Mouse (Mus musculus) G1E (cell line): Measurements from ENCODE around the gene Adpgk. TPM values are rescaled to one million over a fixed set of nuclear protein-coding genes. Genes with fewer than 3 reads are reported as not detected.

Experiments
- ATAC-seq: 2 replicates; pipeline ENCODE4 v1.8.0; 2016; ENCODE audit warnings: mild to moderate bottlenecking; ENCODE audit not compliant: insufficient number of reproducible peaks, poor library complexity, low FRiP score, severe bottlenecking; ENCODE audit errors: extremely low read depth
- DNase-seq: peaks from one replicate; pipeline ENCODE4 v3.0.0; 2012; ENCODE audit warnings: low spot score
- H3K27me3 ChIP-seq: 2 replicates; pipeline ENCODE4 v1.6.1; 2012; ENCODE audit warnings: mild to moderate bottlenecking, low read length, inconsistent platforms; ENCODE audit not compliant: insufficient read depth
- H3K36me3 ChIP-seq: replicated peaks from 2 replicates; pipeline ENCODE3; 2012; ENCODE audit warnings: mild to moderate bottlenecking, inconsistent platforms
- H3K4me1 ChIP-seq: 2 replicates; pipeline ENCODE4 v1.6.1; 2012; ENCODE audit warnings: low read depth, low read length, inconsistent platforms, mixed read lengths; ENCODE audit not compliant: insufficient read depth
- H3K4me3 ChIP-seq: 2 replicates; pipeline ENCODE4 v1.5.1; 2012; ENCODE audit warnings: low read depth, mild to moderate bottlenecking, inconsistent platforms, low read length, moderate library complexity, mixed read lengths
- H3K9me3 ChIP-seq: replicated peaks from 2 replicates; pipeline ENCODE4 v1.6.1; 2012; ENCODE audit warnings: inconsistent platforms
- CTCF ChIP-seq: IDR thresholded peaks from 2 replicates; pipeline ENCODE4 v1.5.1; 2012; ENCODE audit warnings: low read depth, low read length, inconsistent platforms, mixed read lengths
- GATA1 ChIP-seq: IDR thresholded peaks from 2 replicates; pipeline ENCODE4 v1.6.1; 2012; ENCODE audit warnings: borderline replicate concordance, low read length, inconsistent platforms, mixed read lengths
- GATA2 ChIP-seq: IDR thresholded peaks from 2 replicates; pipeline ENCODE4 v1.6.1; 2012; ENCODE audit warnings: low read depth, low read length, inconsistent platforms, borderline replicate concordance
- POLR2AphosphoS5 ChIP-seq: IDR thresholded peaks from 2 replicates; pipeline ENCODE4 v1.6.1; 2012; ENCODE audit warnings: low read depth, low read length, inconsistent platforms; ENCODE audit not compliant: insufficient replicate concordance
- TAL1 ChIP-seq: conservative IDR thresholded peaks from 2 replicates; pipeline ENCODE4 v1.6.1; 2012; ENCODE audit warnings: low read depth, low read length, inconsistent platforms, mixed read lengths
- polyA plus RNA-seq: library from polyadenylated mRNA; stranded (reverse); fragments of >175 nt; gene quantifications from 2 replicates; pipeline ENCODE4 v1.2.3, GENCODE M21; 2012
- total RNA-seq, 2 experiments: library from RNA; stranded (forward) in 1 of 2; stranded (reverse) in 1 of 2; fragments of 200-1000 nt in 1 of 2; fragments of >200 nt in 1 of 2; fragmentation: Nextera tagmentation in 1 of 2; gene quantifications; 2 replicates each; pipeline ENCODE4 v1.2.3; 2014 to 2017

The Adpgk gene
- total and polyA plus RNA-seq, 3 experiments = 4.8 to 60.2 (median 25.1) TPM

DNA sequence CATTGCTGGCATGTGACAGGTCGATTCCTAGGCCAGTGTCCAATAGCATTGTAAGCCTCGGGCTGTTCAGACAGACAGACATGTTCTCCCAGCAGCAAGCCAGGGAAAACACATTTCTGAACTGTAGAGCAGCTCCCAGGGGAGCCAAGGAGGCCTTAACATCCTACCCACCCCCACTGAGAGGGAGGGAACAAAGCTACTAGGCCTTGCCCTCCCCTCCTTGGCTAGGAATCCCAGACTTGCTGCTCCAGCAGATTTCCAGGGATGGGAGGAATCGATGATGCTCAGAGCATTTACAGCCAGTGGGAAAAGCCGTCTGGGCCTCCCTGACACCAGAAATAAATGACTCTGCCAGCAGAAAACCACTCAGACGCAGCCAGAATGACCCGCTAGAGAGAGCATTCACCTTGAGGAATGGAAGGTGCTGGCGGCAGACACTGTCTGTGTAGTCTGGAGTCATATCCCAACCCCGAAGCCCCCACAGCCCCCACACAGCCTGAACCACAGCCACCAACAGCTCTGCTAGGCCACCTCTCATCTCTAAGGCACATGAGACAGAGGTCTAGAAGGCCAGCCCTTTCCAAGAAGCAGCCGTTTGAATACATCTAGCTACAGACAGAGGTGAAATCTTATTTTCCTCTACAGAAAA is 31.4 kb upstream of the Adpgk start:
- Histone ChIP-seq H3K9me3 (no peaks in the 10 kb centered on the region), H3K27me3 (peaks cover 32% of the 10 kb centered on the region), H3K36me3 (no peaks in the 10 kb centered on the region), H3K4me1 (no peaks in the 10 kb centered on the region), H3K4me3 (no peak overlapping the region)
- ATAC-seq (no peak), DNase-seq (no peak)
- no peak for TF ChIP-seq CTCF

DNA sequence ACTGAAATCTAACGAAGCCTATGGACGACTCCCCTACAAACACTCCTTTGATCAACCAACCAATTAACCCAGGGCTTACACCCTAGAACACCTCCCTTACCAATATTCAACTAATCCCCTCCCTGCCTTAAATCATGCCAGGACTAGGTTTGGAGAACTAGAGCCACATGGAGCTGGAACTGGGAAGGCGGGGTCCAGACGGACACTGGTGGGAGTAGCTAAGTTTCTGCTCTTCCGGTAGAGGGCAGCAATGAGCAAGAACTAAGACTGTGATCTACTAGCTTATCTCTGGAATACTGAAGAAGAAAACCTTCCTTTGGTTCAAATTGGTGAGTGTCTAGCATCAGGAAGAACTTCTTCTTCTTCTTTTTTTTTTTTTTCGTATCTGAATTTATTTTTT is 25.0 kb upstream of the Adpgk start:
- Histone ChIP-seq H3K4me1 (peaks cover 3% of the 10 kb centered on the region; the same call in 1 of the 2 replicates), H3K36me3 (no peaks in the 10 kb centered on the region), H3K27me3 (peaks cover 24% of the 10 kb centered on the region), H3K9me3 (no peaks in the 10 kb centered on the region), H3K4me3 (no peak overlapping the region)
- no peak for ATAC-seq
- TF ChIP-seq POLR2AphosphoS5 (no peak), CTCF (peak; percentile 27; the same call in 1 of the 2 replicates)
- DNase-seq = no peak

DNA sequence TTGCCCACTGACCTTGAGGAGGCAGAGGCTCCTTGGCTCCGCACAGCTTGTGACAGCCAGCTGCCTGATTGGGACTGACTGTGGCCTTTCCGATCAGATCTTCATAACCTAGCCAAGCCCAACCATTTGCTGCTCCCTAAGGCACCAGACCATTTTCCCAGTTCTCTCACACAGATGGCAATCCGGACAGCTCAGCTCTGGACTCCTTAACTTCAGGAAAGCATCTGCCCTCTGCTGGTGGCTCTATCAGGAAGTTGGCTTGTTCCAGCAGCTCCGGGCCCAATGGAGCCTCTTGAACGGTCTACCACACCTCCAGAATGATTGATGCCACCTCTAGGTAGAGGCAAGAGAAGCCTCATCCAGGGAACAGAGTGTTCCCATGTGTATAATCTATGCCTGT is 21.6 kb upstream of the Adpgk start:
- TF ChIP-seq CTCF = no peak
- no peak for TF ChIP-seq POLR2AphosphoS5
- no peak for TF ChIP-seq TAL1
- TF ChIP-seq GATA1 = no peak
- TF ChIP-seq GATA2 = no peak
- ATAC-seq (no peak), DNase-seq (no peak)

DNA sequence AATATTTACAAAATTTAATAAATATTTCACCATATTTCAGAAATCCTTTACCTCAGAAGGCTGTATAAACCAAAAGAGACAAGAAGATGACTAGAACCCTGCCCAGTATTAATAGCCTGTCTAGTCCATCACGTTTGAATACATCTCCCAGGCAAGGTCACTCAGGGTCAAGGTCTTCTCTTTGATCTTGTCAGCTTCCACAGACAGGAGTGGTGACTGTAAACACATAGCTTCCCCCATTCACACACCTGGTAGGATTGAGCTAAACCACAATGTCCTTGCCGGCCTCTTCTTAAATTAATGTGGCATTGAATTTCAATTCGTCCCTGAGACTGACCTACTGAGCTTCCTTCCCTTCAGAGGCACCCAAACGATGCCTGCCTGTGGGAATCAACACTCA is 20.3 kb upstream of the Adpgk start:
- H3K4me1 ChIP-seq = peaks cover 8% of the 10 kb centered on the region
- peaks cover 24% of the 10 kb centered on the region for H3K27me3 ChIP-seq
- no peaks in the 10 kb centered on the region for H3K9me3 ChIP-seq
- DNase-seq (no peak), ATAC-seq (no peak)
- H3K36me3 ChIP-seq = no peaks in the 10 kb centered on the region
- H3K4me3 ChIP-seq = no peak overlapping the region
- TF ChIP-seq TAL1 (no peak), GATA1 (no peak), CTCF (no peak), GATA2 (no peak), POLR2AphosphoS5 (no peak)

More for the DNA sequence above, 21.6 kb upstream of the Adpgk start:
- Histone ChIP-seq H3K9me3 (no peaks in the 10 kb centered on the region), H3K36me3 (no peaks in the 10 kb centered on the region), H3K4me3 (no peak overlapping the region), H3K27me3 (peaks cover 24% of the 10 kb centered on the region), H3K4me1 (peaks cover 8% of the 10 kb centered on the region)

DNA sequence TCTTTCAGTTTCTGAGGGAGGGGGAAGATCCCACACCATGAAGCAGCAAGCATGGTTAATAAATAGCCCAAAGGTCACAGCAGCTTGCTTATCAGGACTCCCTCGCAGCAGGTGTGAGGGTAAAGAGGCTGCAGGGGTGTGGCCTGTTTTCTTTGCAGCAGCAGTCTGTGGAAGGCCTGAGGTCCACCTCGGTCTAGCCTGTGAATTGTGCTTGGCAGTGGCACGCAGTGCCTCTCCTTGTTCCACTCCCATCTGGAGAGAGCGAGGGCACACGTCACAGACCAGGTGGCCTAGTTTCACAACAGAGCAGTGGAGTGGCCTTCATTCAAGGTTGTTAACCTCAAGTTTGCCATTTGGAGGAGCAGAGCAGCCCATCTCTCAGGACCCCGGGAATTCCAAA is 19.6 kb upstream of the Adpgk start:
- no peak for DNase-seq
- no peaks in the 10 kb centered on the region for H3K36me3 ChIP-seq
- peak overlapping the region; percentile 36; the same call in 1 of the 2 replicates for H3K4me3 ChIP-seq
- H3K27me3 ChIP-seq = peaks cover 27% of the 10 kb centered on the region
- no peaks in the 10 kb centered on the region for H3K9me3 ChIP-seq
- ATAC-seq = no peak; the same call in 1 of the 2 replicates
- peaks cover 8% of the 10 kb centered on the region for H3K4me1 ChIP-seq
- TF ChIP-seq GATA2 (no peak), POLR2AphosphoS5 (no peak), GATA1 (no peak), CTCF (no peak), TAL1 (no peak)

DNA sequence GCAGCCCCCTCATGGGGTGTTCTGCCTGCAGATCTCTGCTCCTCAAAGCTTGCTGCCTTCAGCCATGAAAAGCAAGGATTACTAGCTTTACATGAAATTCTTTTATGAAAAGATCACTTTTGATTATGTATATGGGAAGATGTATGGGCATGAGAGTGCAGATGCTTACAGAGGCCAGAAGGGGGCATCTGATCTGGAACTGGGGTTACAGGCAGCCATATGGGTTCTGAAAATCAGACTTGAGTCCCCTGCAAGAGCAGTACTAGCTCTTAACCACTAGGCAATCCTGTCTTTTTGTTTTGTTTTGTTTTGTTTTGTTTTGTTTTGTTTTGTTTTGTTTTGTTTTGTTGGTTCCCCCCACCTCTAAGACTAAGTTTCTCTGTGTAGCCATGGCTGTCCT is 18.2 kb upstream of the Adpgk start:
- no peak overlapping the region for H3K4me3 ChIP-seq
- peaks cover 8% of the 10 kb centered on the region for H3K4me1 ChIP-seq
- ATAC-seq (no peak), DNase-seq (no peak)
- no peaks in the 10 kb centered on the region for H3K36me3 ChIP-seq
- TF ChIP-seq GATA1 (no peak), TAL1 (no peak), GATA2 (no peak), CTCF (no peak)
- no peaks in the 10 kb centered on the region for H3K9me3 ChIP-seq
- peaks cover 25% of the 10 kb centered on the region for H3K27me3 ChIP-seq

DNA sequence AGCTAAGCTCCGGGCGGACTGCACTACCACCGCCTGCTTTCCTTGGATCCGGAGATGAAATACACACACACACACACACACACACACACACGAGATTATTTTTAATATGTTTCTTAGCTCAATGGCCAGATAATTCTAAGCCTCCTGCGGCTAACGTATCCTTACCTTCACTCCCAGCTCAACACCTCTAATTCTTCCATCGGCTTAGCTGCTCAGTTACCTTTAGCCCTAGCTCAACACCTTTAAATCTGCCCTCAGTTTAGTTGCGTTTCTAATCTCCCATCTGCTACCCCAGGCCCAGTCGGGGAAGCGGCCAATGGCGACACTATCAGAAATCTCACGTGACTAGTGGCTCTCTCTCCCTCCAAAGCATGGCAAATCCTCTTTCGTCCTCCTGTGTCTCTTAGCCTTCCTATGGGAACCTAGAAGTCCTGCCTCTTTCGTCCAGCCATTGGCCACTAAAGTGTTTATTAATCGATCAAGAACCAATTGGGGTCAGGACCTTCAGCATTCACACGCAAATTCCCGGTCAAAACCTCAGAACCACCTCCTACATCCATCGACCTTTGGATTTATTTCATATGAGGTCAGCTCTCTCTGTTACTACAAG is 16.4 kb upstream of the Adpgk start:
- H3K9me3 ChIP-seq = no peaks in the 10 kb centered on the region
- ATAC-seq = no peak
- peaks cover 17% of the 10 kb centered on the region for H3K4me1 ChIP-seq
- no peak overlapping the region for H3K4me3 ChIP-seq
- DNase-seq = no peak
- no peaks in the 10 kb centered on the region for H3K36me3 ChIP-seq
- peaks cover 26% of the 10 kb centered on the region for H3K27me3 ChIP-seq
- TF ChIP-seq CTCF = no peak
- no peak for TF ChIP-seq GATA2
- no peak for TF ChIP-seq TAL1
- TF ChIP-seq GATA1 = no peak
- no peak for TF ChIP-seq POLR2AphosphoS5
